Mouse (Mus musculus) neural tube, embryonic 11.5 days (tissue): ENCODE measurements around the gene Reck. TPM values are rescaled to one million over a fixed set of nuclear protein-coding genes. Genes with fewer than 3 reads are reported as not detected.

ENCODE experiments used
- ATAC-seq: fragments of 200-750 bp; cut with Nextera tagmentation; 2 replicates; pipeline ENCODE4 v1.8.0; 2017; ENCODE audit warnings: moderate number of reproducible peaks, mild to moderate bottlenecking, moderate TSS enrichment, moderate library complexity; ENCODE audit not compliant: insufficient read depth, low FRiP score, low TSS enrichment
- DNase-seq: peaks from one replicate; pipeline ENCODE4 v3.0.0-alpha.2; 2015; ENCODE audit warnings: low spot score
- H3K27ac ChIP-seq: fragments of 300-500 bp; sonication (generic); 2 replicates; pipeline ENCODE4 v1.5.1; 2014; ENCODE audit warnings: low read depth, mild to moderate bottlenecking, low read length
- H3K27me3 ChIP-seq: fragments of 300-500 bp; sonication (generic); 2 replicates; pipeline ENCODE4 v1.6.1; 2014; ENCODE audit warnings: mild to moderate bottlenecking, low read length, mixed read lengths; ENCODE audit not compliant: control insufficient read depth, insufficient read depth
- H3K36me3 ChIP-seq: fragments of 300-500 bp; sonication (generic); 2 replicates; pipeline ENCODE4 v1.6.1; 2014; ENCODE audit warnings: mild to moderate bottlenecking, low read length, moderate library complexity, mixed read lengths; ENCODE audit not compliant: control insufficient read depth, insufficient read depth
- H3K4me1 ChIP-seq: fragments of 300-500 bp; sonication (generic); 2 replicates; pipeline ENCODE4 v1.6.1; 2014; ENCODE audit warnings: low read length, mixed read lengths; ENCODE audit not compliant: control insufficient read depth, insufficient read depth
- H3K4me2 ChIP-seq: fragments of 300-500 bp; sonication (generic); 2 replicates; pipeline ENCODE4 v1.6.1; 2014; ENCODE audit warnings: low read depth, mild to moderate bottlenecking, moderate library complexity
- H3K4me3 ChIP-seq: fragments of 300-500 bp; sonication (generic); 2 replicates; pipeline ENCODE4 v1.5.1; 2014; ENCODE audit warnings: low read depth, low read length
- H3K9ac ChIP-seq: fragments of 300-500 bp; sonication (generic); 2 replicates; pipeline ENCODE4 v1.6.1; 2014; ENCODE audit warnings: mild to moderate bottlenecking, low read length
- H3K9me3 ChIP-seq: fragments of 300-500 bp; sonication (generic); 2 replicates; pipeline ENCODE4 v1.6.1; 2016; ENCODE audit warnings: low read length; ENCODE audit not compliant: control insufficient read depth
- WGBS: fragments of 180-500 bp; shearing (Covaris S2); extraction: QIAGEN DNeasy Blood & Tissue Kit; methylation state at CpG from one replicate; pipeline ENCODE4 v1.1.7; 2014; 5-methylcytosine and 5-hydroxymethylcytosine counted together
- polyA plus RNA-seq: library from polyadenylated mRNA; unstranded; fragments of >200 nt; fragmentation: Nextera tagmentation; extraction: Ambion mirVana; gene quantifications from 2 replicates; pipeline ENCODE4 v1.2.1, GENCODE M21; 2014

Reck gene
- polyA plus RNA-seq, 1 experiment from 2014 or later, result 15.9 TPM

GRCm38 (mm10) chr4:43970393-43971330 lies 95.3 kb downstream of the Reck start:
- peaks cover 21% of the 10 kb centered on the region for H3K4me1 ChIP-seq
- no peaks in the 10 kb centered on the region for H3K27me3 ChIP-seq

GRCm38 (mm10) chr4:43971541-43972136 lies 96.3 kb downstream of the Reck start:
- peaks cover 21% of the 10 kb centered on the region for H3K4me1 ChIP-seq
- peak overlapping the region; percentile 19; the same call in 1 of the 2 replicates for H3K4me2 ChIP-seq
- no peak overlapping the region for H3K4me3 ChIP-seq
- DNase-seq, result no peak
- peak overlapping the region; percentile 34; the same call in 1 of the 2 replicates for H3K27ac ChIP-seq
- no peak for ATAC-seq
- 70% methylated on average over 9 of the region's 9 CpGs for WGBS
- no peak overlapping the region for H3K9ac ChIP-seq
- no peaks in the 10 kb centered on the region for H3K36me3 ChIP-seq
- no peaks in the 10 kb centered on the region for H3K27me3 ChIP-seq
- H3K9me3 ChIP-seq, result no peaks in the 10 kb centered on the region

More at GRCm38 (mm10) chr4:43970393-43971330, 95.3 kb downstream of the Reck start:
- no peak for ATAC-seq
- H3K27ac ChIP-seq, result no peak overlapping the region
- no peak overlapping the region for H3K9ac ChIP-seq
- 85% methylated on average over 20 of the region's 20 CpGs for WGBS
- no peaks in the 10 kb centered on the region for H3K9me3 ChIP-seq
- no peak overlapping the region for H3K4me3 ChIP-seq
- DNase-seq, result no peak
- H3K4me2 ChIP-seq, result no peak overlapping the region
- H3K36me3 ChIP-seq, result no peaks in the 10 kb centered on the region

- DNase-seq (peak; percentile 57), ATAC-seq (no peak)
- WGBS, result 5% methylated on average over 8 of the region's 8 CpGs
- Histone ChIP-seq H3K4me3 (no peak overlapping the region), H3K27ac (0 out of 2 replicates have a peak overlapping the region, but pooled peaks have one; percentile 34), H3K9me3 (no peaks in the 10 kb centered on the region), H3K4me1 (peaks cover 21% of the 10 kb centered on the region), H3K27me3 (no peaks in the 10 kb centered on the region), H3K4me2 (peak overlapping the region; percentile 19; the same call in 1 of the 2 replicates), H3K9ac (no peak overlapping the region), H3K36me3 (no peaks in the 10 kb centered on the region)
Measured at GRCm38 (mm10) chr4:43972137-43972591, 96.8 kb downstream of the Reck start.

- Histone ChIP-seq H3K36me3 (no peaks in the 10 kb centered on the region), H3K4me3 (no peak overlapping the region), H3K4me2 (no peak overlapping the region), H3K27me3 (no peaks in the 10 kb centered on the region), H3K9ac (no peak overlapping the region), H3K27ac (no peak overlapping the region), H3K4me1 (peaks cover 21% of the 10 kb centered on the region), H3K9me3 (no peaks in the 10 kb centered on the region)
- DNase-seq, result no peak
- 59% methylated on average over 4 of the region's 4 CpGs for WGBS
- ATAC-seq, result no peak
Measured at GRCm38 (mm10) chr4:43973526-43973981, 98.2 kb downstream of the Reck start.

GRCm38 (mm10) chr4:43974914-43975616 lies 99.7 kb downstream of the Reck start:
- DNase-seq, result no peak
- H3K9me3 ChIP-seq, result no peaks in the 10 kb centered on the region
- ATAC-seq, result no peak
- H3K36me3 ChIP-seq, result no peaks in the 10 kb centered on the region
- H3K4me3 ChIP-seq, result no peak overlapping the region
- H3K4me1 ChIP-seq, result peaks cover 16% of the 10 kb centered on the region
- no peaks in the 10 kb centered on the region for H3K27me3 ChIP-seq
- 82% methylated on average over 10 of the region's 10 CpGs for WGBS
- H3K27ac ChIP-seq, result no peak overlapping the region
- no peak overlapping the region for H3K9ac ChIP-seq
- H3K4me2 ChIP-seq, result no peak overlapping the region

GRCm38 (mm10) chr4:43976223-43976740 lies 101.0 kb downstream of the Reck start:
- Histone ChIP-seq H3K36me3 (no peaks in the 10 kb centered on the region), H3K4me2 (no peak overlapping the region), H3K9me3 (no peaks in the 10 kb centered on the region), H3K9ac (no peak overlapping the region), H3K4me3 (no peak overlapping the region), H3K27me3 (no peaks in the 10 kb centered on the region), H3K27ac (no peak overlapping the region), H3K4me1 (peaks cover 16% of the 10 kb centered on the region)
- no peak for ATAC-seq
- no peak for DNase-seq
- WGBS, result 89% methylated on average over 6 of the region's 6 CpGs

- ATAC-seq (no peak), DNase-seq (peak; percentile 46)
- H3K4me1 ChIP-seq, result peaks cover 3% of the 10 kb centered on the region; the same call in 1 of the 2 replicates
- H3K4me2 ChIP-seq, result no peak overlapping the region
- no peak overlapping the region for H3K4me3 ChIP-seq
- H3K27ac ChIP-seq, result peak overlapping the region; percentile 53
- no peaks in the 10 kb centered on the region for H3K27me3 ChIP-seq
- H3K9ac ChIP-seq, result no peak overlapping the region; the same call in 1 of the 2 replicates
- 18% methylated on average over 17 of the region's 17 CpGs for WGBS
- no peaks in the 10 kb centered on the region for H3K36me3 ChIP-seq
- no peaks in the 10 kb centered on the region for H3K9me3 ChIP-seq
Measured at GRCm38 (mm10) chr4:43978521-43979443, 103.5 kb downstream of the Reck start.
